Mouse (Mus musculus): ENCODE measurements around the gene Ap3b1.

The Ap3b1 gene

GRCm38 (mm10) chr13:94375526-94376390 is 17.0 kb downstream of the Ap3b1 start:
- in situ Hi-C loops (cut with MboI), result no loop called here

GRCm38 (mm10) chr13:94379006-94379405 is 20.2 kb downstream of the Ap3b1 start:
- in situ Hi-C loops (cut with MboI), result no loop called here

- in situ Hi-C loops (cut with MboI), result no loop called here
Observed at GRCm38 (mm10) chr13:94381427-94381826, 22.7 kb downstream of the Ap3b1 start.

GRCm38 (mm10) chr13:94381829-94382675 is 23.3 kb downstream of the Ap3b1 start:
- in situ Hi-C loops (cut with MboI), result no loop called here

GRCm38 (mm10) chr13:94384931-94385570 is 26.3 kb downstream of the Ap3b1 start:
- in situ Hi-C loops (cut with MboI), result no loop called here

GRCm38 (mm10) chr13:94388566-94388965 is 29.8 kb downstream of the Ap3b1 start:
- in situ Hi-C loops (cut with MboI), result no loop called here

- in situ Hi-C loops (cut with MboI), result no loop called here
Observed at GRCm38 (mm10) chr13:94389541-94389940, 30.8 kb downstream of the Ap3b1 start.

- in situ Hi-C loops (cut with MboI), result no loop called here
Observed at GRCm38 (mm10) chr13:94392282-94392681, 33.5 kb downstream of the Ap3b1 start.

- in situ Hi-C loops (cut with MboI), result no loop called here
Observed at GRCm38 (mm10) chr13:94394486-94394885, 35.7 kb downstream of the Ap3b1 start.

- in situ Hi-C loops (cut with MboI), result no loop called here
Observed at GRCm38 (mm10) chr13:94395763-94396162, 37.0 kb downstream of the Ap3b1 start.

- in situ Hi-C loops (cut with MboI), result no loop called here
Observed at GRCm38 (mm10) chr13:94396392-94396920, 37.7 kb downstream of the Ap3b1 start.

GRCm38 (mm10) chr13:94398568-94399374 is 40.0 kb downstream of the Ap3b1 start:
- in situ Hi-C loops (cut with MboI), result no loop called here

- in situ Hi-C loops (cut with MboI), result no loop called here
Observed at GRCm38 (mm10) chr13:94400465-94400864, 41.7 kb downstream of the Ap3b1 start.

- in situ Hi-C loops (cut with MboI), result no loop called here
Observed at GRCm38 (mm10) chr13:94423600-94423999, 64.8 kb downstream of the Ap3b1 start.

GRCm38 (mm10) chr13:94429567-94429966 is 70.8 kb downstream of the Ap3b1 start:
- in situ Hi-C loops (cut with MboI), result no loop called here

- in situ Hi-C loops (cut with MboI), result no loop called here
Observed at GRCm38 (mm10) chr13:94439386-94439785, 80.6 kb downstream of the Ap3b1 start.

- in situ Hi-C loops (cut with MboI), result no loop called here
Observed at GRCm38 (mm10) chr13:94441199-94441598, 82.4 kb downstream of the Ap3b1 start.

GRCm38 (mm10) chr13:94443411-94443810 is 84.7 kb downstream of the Ap3b1 start:
- in situ Hi-C loops (cut with MboI), result no loop called here

- in situ Hi-C loops (cut with MboI), result no loop called here
Observed at GRCm38 (mm10) chr13:94445103-94445502, 86.3 kb downstream of the Ap3b1 start.

GRCm38 (mm10) chr13:94447003-94447402 is 88.2 kb downstream of the Ap3b1 start:
- in situ Hi-C loops (cut with MboI), result no loop called here

- in situ Hi-C loops (cut with MboI), result no loop called here
Observed at GRCm38 (mm10) chr13:94449593-94449992, 90.8 kb downstream of the Ap3b1 start.

All from mature B cell (primary cell).